Mouse (Mus musculus) kidney, embryonic 14.5 days (tissue): Measurements from ENCODE around the gene Cnih3. TPM values are rescaled to one million over a fixed set of nuclear protein-coding genes. Genes with fewer than 3 reads are reported as not detected.

Source experiments
- ATAC-seq: fragments of 200-750 bp; cut with Nextera tagmentation; 2 replicates; pipeline ENCODE4 v1.8.0; 2017; ENCODE audit warnings: moderate number of reproducible peaks, mild to moderate bottlenecking, moderate TSS enrichment, moderate library complexity; ENCODE audit not compliant: low FRiP score, low TSS enrichment
- H3K27ac ChIP-seq: fragments of 300-500 bp; sonication (generic); 2 replicates; pipeline ENCODE4 v1.5.1; 2014; ENCODE audit warnings: low read depth, mild to moderate bottlenecking, low read length, moderate library complexity, mixed read lengths
- H3K27me3 ChIP-seq: fragments of 300-500 bp; sonication (generic); 2 replicates; pipeline ENCODE4 v1.6.1; 2014; ENCODE audit warnings: mild to moderate bottlenecking, low read length; ENCODE audit not compliant: control insufficient read depth, insufficient read depth
- H3K36me3 ChIP-seq: fragments of 300-500 bp; sonication (generic); 2 replicates; pipeline ENCODE4 v1.6.1; 2014; ENCODE audit warnings: low read length, mixed read lengths; ENCODE audit not compliant: control insufficient read depth, insufficient read depth
- H3K4me1 ChIP-seq: fragments of 300-500 bp; sonication (generic); 2 replicates; pipeline ENCODE4 v1.6.1; 2014; ENCODE audit warnings: low read length, mixed read lengths; ENCODE audit not compliant: control insufficient read depth, insufficient read depth
- H3K4me2 ChIP-seq: fragments of 300-500 bp; sonication (generic); replicated peaks from 2 replicates; pipeline ENCODE4 v1.6.1; 2014; ENCODE audit warnings: low read depth, mild to moderate bottlenecking, low read length
- H3K4me3 ChIP-seq: fragments of 300-500 bp; sonication (generic); 2 replicates; pipeline ENCODE4 v1.5.1; 2014; ENCODE audit warnings: mild to moderate bottlenecking, low read length
- H3K9ac ChIP-seq: fragments of 300-500 bp; sonication (generic); 2 replicates; pipeline ENCODE4 v1.6.1; 2014; ENCODE audit warnings: low read depth, mild to moderate bottlenecking, low read length, moderate library complexity
- H3K9me3 ChIP-seq: fragments of 300-500 bp; sonication (generic); 2 replicates; pipeline ENCODE4 v1.6.1; 2016; ENCODE audit warnings: low read length; ENCODE audit not compliant: control insufficient read depth
- WGBS: fragments of 180-500 bp; shearing (Covaris S2); extraction: QIAGEN DNeasy Blood & Tissue Kit; methylation state at CpG from one replicate; pipeline ENCODE4 v1.1.7; 2014; 5-methylcytosine and 5-hydroxymethylcytosine counted together
- polyA plus RNA-seq: library from polyadenylated mRNA; unstranded; fragments of >200 nt; fragmentation: Nextera tagmentation; extraction: Ambion mirVana; gene quantifications from 2 replicates; pipeline ENCODE4 v1.2.1, GENCODE M21; 2014

The Cnih3 gene
- polyA plus RNA-seq, 1 experiment from 2014 or later = not detected

GRCm38 (mm10) chr1:181364025-181364424 is 11.6 kb downstream of the Cnih3 start:
- no peaks in the 10 kb centered on the region for H3K27me3 ChIP-seq
- H3K36me3 ChIP-seq = no peaks in the 10 kb centered on the region
- 73% methylated on average over 4 of the region's 4 CpGs for WGBS
- H3K9ac ChIP-seq = no peak overlapping the region
- H3K27ac ChIP-seq = no peak overlapping the region
- peaks cover 2% of the 10 kb centered on the region; the same call in 1 of the 2 replicates for H3K9me3 ChIP-seq
- no peaks in the 10 kb centered on the region for H3K4me1 ChIP-seq
- ATAC-seq = no peak
- H3K4me3 ChIP-seq = no peak overlapping the region
- no peak overlapping the region for H3K4me2 ChIP-seq

- Histone ChIP-seq H3K4me2 (no peak overlapping the region), H3K27ac (no peak overlapping the region), H3K9ac (no peak overlapping the region), H3K4me3 (no peak overlapping the region), H3K9me3 (no peaks in the 10 kb centered on the region), H3K27me3 (no peaks in the 10 kb centered on the region), H3K36me3 (no peaks in the 10 kb centered on the region), H3K4me1 (no peaks in the 10 kb centered on the region)
- no peak for ATAC-seq
- 58% methylated on average over 3 of the region's 3 CpGs for WGBS
Measured at GRCm38 (mm10) chr1:181365376-181365775, 12.9 kb downstream of the Cnih3 start.

GRCm38 (mm10) chr1:181368789-181369570 is 16.6 kb downstream of the Cnih3 start:
- Histone ChIP-seq H3K9ac (no peak overlapping the region), H3K4me1 (no peaks in the 10 kb centered on the region), H3K9me3 (no peaks in the 10 kb centered on the region), H3K4me2 (no peak overlapping the region), H3K36me3 (no peaks in the 10 kb centered on the region), H3K27ac (no peak overlapping the region), H3K27me3 (no peaks in the 10 kb centered on the region), H3K4me3 (no peak overlapping the region)
- ATAC-seq = no peak
- WGBS = 32% methylated on average over 3 of the region's 3 CpGs

- Histone ChIP-seq H3K4me1 (no peaks in the 10 kb centered on the region), H3K27me3 (no peaks in the 10 kb centered on the region), H3K9me3 (no peaks in the 10 kb centered on the region), H3K27ac (no peak overlapping the region), H3K36me3 (no peaks in the 10 kb centered on the region), H3K4me3 (no peak overlapping the region), H3K9ac (no peak overlapping the region), H3K4me2 (no peak overlapping the region)
- no peak for ATAC-seq
- 41% methylated on average over 3 of the region's 3 CpGs for WGBS
Measured at GRCm38 (mm10) chr1:181370370-181370769, 17.9 kb downstream of the Cnih3 start.

GRCm38 (mm10) chr1:181371226-181371625 is 18.8 kb downstream of the Cnih3 start:
- Histone ChIP-seq H3K9me3 (no peaks in the 10 kb centered on the region), H3K4me2 (no peak overlapping the region), H3K36me3 (no peaks in the 10 kb centered on the region), H3K27me3 (no peaks in the 10 kb centered on the region), H3K27ac (no peak overlapping the region), H3K4me1 (no peaks in the 10 kb centered on the region), H3K4me3 (no peak overlapping the region), H3K9ac (no peak overlapping the region)
- 69% methylated on average over 4 of the region's 4 CpGs for WGBS
- ATAC-seq = no peak

GRCm38 (mm10) chr1:181372306-181372705 is 19.9 kb downstream of the Cnih3 start:
- no peak for ATAC-seq
- 74% methylated on average over 6 of the region's 6 CpGs for WGBS
- Histone ChIP-seq H3K4me1 (no peaks in the 10 kb centered on the region), H3K9ac (no peak overlapping the region), H3K36me3 (no peaks in the 10 kb centered on the region), H3K9me3 (no peaks in the 10 kb centered on the region), H3K27me3 (no peaks in the 10 kb centered on the region), H3K27ac (no peak overlapping the region), H3K4me2 (no peak overlapping the region), H3K4me3 (no peak overlapping the region)

GRCm38 (mm10) chr1:181374627-181375374 is 22.4 kb downstream of the Cnih3 start:
- no peak overlapping the region for H3K4me2 ChIP-seq
- H3K4me3 ChIP-seq = no peak overlapping the region
- ATAC-seq = no peak
- H3K4me1 ChIP-seq = no peaks in the 10 kb centered on the region
- no peaks in the 10 kb centered on the region for H3K36me3 ChIP-seq
- no peak overlapping the region for H3K9ac ChIP-seq
- no peaks in the 10 kb centered on the region for H3K9me3 ChIP-seq
- no peaks in the 10 kb centered on the region for H3K27me3 ChIP-seq
- 68% methylated on average over 9 of the region's 9 CpGs for WGBS
- no peak overlapping the region for H3K27ac ChIP-seq

GRCm38 (mm10) chr1:181376431-181376830 is 24.0 kb downstream of the Cnih3 start:
- no peaks in the 10 kb centered on the region for H3K9me3 ChIP-seq
- no peak for ATAC-seq
- H3K36me3 ChIP-seq = no peaks in the 10 kb centered on the region
- no peak overlapping the region for H3K4me3 ChIP-seq
- no peak overlapping the region for H3K9ac ChIP-seq
- no peak overlapping the region for H3K27ac ChIP-seq
- H3K4me1 ChIP-seq = no peaks in the 10 kb centered on the region
- H3K27me3 ChIP-seq = no peaks in the 10 kb centered on the region
- H3K4me2 ChIP-seq = no peak overlapping the region
- WGBS = 74% methylated on average over 8 of the region's 8 CpGs

- Histone ChIP-seq H3K36me3 (no peaks in the 10 kb centered on the region), H3K4me1 (no peaks in the 10 kb centered on the region), H3K4me2 (no peak overlapping the region), H3K9me3 (no peaks in the 10 kb centered on the region), H3K27me3 (no peaks in the 10 kb centered on the region), H3K9ac (no peak overlapping the region), H3K27ac (no peak overlapping the region), H3K4me3 (no peak overlapping the region)
- ATAC-seq = peak; percentile 34; the same call in 1 of the 2 replicates
- WGBS = 27% methylated on average over 8 of the region's 8 CpGs
Measured at GRCm38 (mm10) chr1:181379664-181380063, 27.2 kb downstream of the Cnih3 start.
